Mouse (Mus musculus): ENCODE measurements around the gene Esyt3. TPM values are rescaled to one million over a fixed set of nuclear protein-coding genes. Genes with fewer than 3 reads are reported as not detected.
A peak's percentile ranks its signal among the peaks of the same experiment; 100 is the strongest.

Gene Esyt3
- total RNA-seq, 2 experiments from 2014 or later: 1.8 to 2.2 TPM

DNA sequence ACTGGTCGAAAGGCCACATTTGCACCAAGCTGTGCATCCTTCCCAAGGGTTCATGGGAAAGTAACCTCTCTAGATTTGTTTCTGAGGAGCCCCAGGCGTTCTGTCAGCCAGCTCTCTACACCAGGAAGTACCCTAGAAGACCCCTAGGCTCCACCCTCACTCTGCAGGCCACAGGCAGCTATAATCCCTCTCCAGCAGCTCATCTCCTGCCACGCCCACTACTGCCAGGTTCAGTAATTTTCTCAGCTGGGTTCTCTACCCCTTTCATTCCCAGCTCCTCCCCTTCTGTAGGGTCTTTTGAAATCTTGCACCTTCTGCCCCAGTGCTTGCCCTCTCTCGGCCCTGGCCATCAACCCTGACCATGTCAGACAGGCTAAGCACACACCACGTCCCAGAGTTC is 2.4 kb downstream of the Esyt3 start:
- DNase-seq (ENCODE audit: extremely low spot score in 1 of 2, low spot score in 1 of 2): no peak

DNA sequence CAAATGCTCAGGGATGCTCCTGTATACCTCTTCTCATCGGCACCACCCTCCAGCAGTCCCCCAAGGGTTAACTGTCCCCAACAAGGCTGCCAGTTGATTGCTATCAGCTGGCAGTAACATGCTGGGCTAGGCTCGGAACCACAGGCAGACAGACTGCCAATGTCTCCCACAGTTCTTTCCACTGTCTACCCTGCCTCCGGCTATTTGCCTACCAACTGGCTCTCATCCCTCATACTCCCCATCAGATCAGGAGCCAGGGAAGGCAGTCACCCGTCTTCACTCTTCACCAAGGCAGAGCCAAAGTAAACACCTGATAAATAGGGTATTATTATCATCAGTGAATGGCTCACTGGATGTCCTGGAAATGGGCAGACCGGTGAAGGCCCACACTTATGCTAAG is 3.6 kb downstream of the Esyt3 start:
- DNase-seq (ENCODE audit: extremely low spot score in 1 of 2, low spot score in 1 of 2): no peak

DNA sequence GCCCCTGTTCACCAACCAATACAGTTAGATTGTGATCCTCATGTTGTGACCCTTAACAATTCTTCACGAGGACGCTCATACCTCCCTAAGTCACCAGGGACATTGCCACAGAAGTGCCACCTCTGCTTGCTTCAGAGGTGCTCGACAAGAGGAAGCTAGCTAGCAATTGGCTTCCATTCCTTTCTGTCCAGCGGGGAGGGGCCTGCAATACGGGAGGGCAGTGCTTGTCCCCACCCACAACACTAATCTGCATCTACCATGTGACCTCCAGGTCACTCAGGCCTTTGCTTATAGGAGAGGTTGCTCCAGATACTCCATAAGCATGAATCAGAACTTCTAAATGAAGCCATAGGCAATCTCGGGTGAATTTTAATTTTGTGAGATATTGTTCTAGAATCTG is 5.0 kb downstream of the Esyt3 start:
- no peak for DNase-seq (ENCODE audit: extremely low spot score in 1 of 2, low spot score in 1 of 2)

DNA sequence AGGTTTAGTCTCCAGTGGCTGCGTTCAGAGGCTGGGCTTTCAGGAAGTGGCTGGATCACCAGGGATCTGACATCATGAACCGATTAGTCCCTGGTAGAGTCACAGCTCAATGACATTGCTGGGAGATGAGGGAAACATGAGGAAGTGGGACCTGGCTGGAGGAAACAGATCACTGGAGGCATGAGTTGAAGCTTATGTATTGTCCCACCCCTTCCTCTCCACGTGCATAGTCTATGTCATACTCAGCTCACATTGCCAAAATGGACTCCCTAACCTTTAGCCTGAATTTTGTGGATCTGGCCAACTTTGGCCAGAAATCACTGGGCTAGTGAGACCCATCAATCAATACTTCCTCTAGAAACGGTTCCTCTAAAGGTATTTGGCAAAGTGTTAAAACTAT is 5.4 kb downstream of the Esyt3 start:
- no peak for DNase-seq (ENCODE audit: extremely low spot score in 1 of 2, low spot score in 1 of 2)

- peak; percentile 38 for DNase-seq (ENCODE audit: extremely low spot score in 1 of 2, low spot score in 1 of 2)
Measured at GRCm38 (mm10) chr9:99345351-99345792, 13.0 kb downstream of the Esyt3 start.

- no peak for DNase-seq (ENCODE audit: extremely low spot score in 1 of 2, low spot score in 1 of 2)
Measured at GRCm38 (mm10) chr9:99341600-99341999, 16.8 kb downstream of the Esyt3 start.

GRCm38 (mm10) chr9:99340126-99340525 is 18.2 kb downstream of the Esyt3 start:
- no peak for DNase-seq (ENCODE audit: extremely low spot score in 1 of 2, low spot score in 1 of 2)

DNA sequence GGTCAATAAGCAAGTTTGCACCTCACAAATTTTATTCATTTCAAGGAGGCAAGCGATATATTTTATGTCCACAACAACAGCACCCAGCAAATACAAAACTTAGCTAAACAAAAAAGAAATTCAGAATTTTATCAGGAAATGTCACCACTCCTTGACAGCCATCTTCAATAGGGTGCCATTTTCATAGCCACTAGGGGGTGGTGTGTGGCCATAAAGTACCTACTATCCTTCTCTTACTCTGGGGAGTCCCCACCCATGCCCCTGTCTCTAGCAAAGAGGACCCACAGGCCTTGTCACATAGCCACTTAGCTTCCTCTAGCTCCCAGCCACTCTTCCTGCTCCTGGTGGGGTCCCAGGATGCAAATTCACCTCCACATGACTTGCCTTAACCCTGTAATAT is 19.2 kb downstream of the Esyt3 start:
- no peak for DNase-seq (ENCODE audit: extremely low spot score in 1 of 2, low spot score in 1 of 2)

- no peak for DNase-seq (ENCODE audit: extremely low spot score in 1 of 2, low spot score in 1 of 2)
Measured at GRCm38 (mm10) chr9:99338293-99338692, 20.1 kb downstream of the Esyt3 start.

DNA sequence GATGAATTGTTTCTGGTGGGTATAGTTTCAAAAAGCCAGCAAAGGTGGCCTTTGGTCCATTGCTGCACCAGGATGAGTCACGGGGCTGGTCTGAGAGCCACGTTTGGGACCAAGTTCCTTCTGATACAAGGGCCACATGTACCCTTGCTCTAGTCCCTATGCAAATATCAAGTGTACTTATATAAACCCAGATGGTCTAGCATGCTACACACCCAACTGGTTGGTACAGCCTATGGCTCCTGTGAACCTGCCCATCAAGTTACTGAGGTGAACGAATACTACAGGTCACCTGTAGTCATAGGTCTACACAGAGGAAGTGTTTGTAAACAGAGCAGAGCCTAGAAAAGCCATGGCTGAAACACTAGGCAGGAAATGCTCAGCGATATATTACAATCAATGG is 21.8 kb downstream of the Esyt3 start:
- no peak for DNase-seq (ENCODE audit: extremely low spot score in 1 of 2, low spot score in 1 of 2)

DNA sequence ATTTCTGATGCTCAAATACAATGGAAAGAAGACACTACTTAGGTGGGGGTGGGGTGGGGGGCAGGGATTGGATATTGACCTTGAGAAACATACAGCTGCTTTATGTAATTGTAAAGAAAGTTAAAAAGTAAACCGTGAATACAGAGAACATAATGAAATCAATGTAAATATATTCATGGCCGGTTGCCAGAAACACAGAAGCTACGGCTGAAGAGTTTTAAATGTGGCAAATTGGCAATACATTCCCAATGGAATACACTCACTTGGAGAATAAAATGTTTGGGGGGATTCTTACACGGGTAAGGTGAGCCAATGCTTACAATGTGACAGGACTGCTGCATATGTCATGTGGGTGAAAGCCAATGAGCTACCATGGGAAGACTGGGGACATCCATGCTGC is 31.5 kb downstream of the Esyt3 start:
- no peak for DNase-seq (ENCODE audit: extremely low spot score in 1 of 2, low spot score in 1 of 2)

DNA sequence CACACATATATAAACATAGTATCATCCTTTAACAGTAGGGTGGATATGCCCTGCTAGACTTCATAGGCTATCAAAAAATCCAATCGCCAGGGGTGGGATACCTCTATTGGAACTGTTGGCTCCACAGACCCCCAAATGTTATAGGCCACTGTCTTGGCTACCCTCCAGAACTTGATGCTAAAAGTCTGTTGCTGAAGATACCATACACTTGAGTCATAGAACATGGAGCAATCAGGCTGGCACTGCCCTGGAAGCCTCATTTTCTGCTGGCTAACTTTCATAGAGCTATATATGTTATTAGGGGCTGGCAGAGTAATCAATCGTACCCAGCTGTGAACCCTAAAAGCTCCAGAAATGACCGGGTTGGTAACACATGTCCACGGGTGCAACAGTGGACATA is 32.4 kb downstream of the Esyt3 start:
- DNase-seq (ENCODE audit: extremely low spot score in 1 of 2, low spot score in 1 of 2): no peak

GRCm38 (mm10) chr9:99325208-99325929 is 33.0 kb downstream of the Esyt3 start:
- no peak for DNase-seq (ENCODE audit: extremely low spot score in 1 of 2, low spot score in 1 of 2)

DNA sequence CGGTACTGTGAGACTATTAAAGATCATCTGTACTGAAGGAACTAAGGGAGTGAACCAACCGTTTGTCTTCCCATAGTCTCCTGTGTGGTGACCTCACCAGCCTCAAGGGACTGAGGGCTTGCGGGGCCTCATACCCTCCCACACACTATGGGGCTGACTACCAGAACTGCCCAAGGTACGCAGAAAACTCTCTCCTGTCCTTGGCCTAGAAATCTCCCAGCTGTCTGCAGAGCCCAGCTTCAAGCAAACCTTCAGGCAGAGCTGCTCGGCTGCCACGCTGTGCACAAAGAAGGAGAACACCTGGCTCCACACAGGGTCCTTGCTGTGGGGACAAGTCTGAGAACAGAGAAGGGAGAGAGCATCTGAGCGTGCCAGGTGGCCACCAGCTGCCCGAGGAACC is 38.4 kb downstream of the Esyt3 start:
- DNase-seq (ENCODE audit: extremely low spot score in 1 of 2, low spot score in 1 of 2): no peak

DNA sequence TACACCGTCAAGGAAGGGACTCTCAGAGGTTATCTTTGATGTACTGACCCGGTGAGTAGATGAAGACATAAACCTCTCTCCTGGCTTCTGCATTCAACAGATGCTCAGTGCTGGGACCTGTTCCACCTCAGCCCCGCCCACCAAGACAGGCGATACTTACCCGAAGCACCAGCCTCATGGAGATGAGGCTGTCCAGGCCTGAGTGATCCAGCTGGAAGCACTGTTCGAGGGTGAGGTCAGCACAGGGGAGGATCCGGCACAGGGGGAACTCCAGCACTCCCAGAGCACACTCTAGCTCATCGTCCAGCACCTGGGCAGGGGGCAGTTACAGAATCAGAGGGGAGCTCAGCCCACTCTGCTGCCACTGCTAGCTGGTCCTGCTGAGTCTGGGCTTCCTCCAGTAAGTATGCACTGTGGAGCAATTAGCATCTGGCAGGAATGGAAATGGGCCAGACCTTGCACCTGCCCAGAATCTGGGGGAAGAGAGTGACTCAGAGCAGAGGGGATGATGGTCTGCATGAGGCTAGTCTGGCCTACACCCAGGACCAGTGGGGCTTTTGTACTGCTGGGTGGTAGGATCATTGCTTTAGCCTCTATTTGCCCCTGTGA is 38.9 kb downstream of the Esyt3 start:
- no peak for DNase-seq (ENCODE audit: extremely low spot score in 1 of 2, low spot score in 1 of 2)

DNA sequence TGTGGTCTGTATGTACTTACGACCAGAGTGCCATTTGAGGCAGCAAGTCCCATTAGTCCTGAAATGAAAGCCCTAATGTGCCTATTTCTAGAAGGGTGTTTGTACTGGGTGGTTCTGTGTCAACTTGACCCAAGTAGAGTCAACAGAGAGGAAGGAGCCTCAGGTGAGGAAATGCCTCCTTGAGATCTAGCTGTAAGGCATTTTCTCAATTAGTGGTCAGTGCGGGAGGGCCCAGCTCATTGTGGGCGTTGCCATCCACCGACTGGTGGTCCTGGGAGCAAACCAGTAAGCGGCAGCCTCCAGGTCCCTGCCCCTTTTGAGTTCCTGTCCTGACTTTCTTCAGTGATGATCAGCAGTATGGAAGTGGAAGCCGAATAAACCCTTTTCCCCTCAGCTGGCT is 52.1 kb downstream of the Esyt3 start:
- DNase-seq (ENCODE audit: extremely low spot score in 1 of 2, low spot score in 1 of 2): no peak

DNA sequence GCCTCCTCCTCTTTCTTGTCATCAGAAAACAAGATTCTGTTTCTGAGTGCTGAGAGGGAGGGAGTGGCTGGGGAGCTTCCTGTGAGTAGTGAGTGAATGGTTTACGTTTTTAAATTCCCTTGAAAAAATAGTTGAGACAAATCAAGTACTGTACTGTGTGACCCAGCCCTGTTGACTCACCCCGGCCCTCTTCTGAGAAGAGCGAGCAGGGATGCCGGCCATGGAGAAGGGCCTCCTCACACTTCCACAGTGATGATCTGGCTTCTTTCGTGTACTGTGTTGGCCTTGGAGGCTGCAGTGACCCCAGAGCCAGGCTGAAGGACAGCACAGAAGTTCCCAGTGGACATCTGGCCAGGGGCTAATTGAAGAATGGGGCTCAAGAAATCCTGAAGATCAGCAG is 54.1 kb downstream of the Esyt3 start:
- no peak for DNase-seq (ENCODE audit: extremely low spot score in 1 of 2, low spot score in 1 of 2)

Other genes with a start within 250 kb of the Esyt3 start
- 10 to 100 TPM; 25.3 to 26.7 TPM for gene Pik3cb, start 217.9 kb downstream of the Esyt3 start, total RNA-seq (2021)
- gene Faiml, start 121.3 kb downstream of the Esyt3 start, total RNA-seq (2021): not detected
- 10 to 100 TPM; 15.8 to 29.3 TPM for gene Cep70, start 115.2 kb downstream of the Esyt3 start, total RNA-seq (2021)
- 100 to 1,000 TPM; 134 to 138 TPM for gene Mras, start 78.8 kb upstream of the Esyt3 start, total RNA-seq (2021)
- gene Nme9, start 92.9 kb upstream of the Esyt3 start, total RNA-seq (2021): under 1 TPM; 0.30 to 0.56 TPM
- gene Armc8, start 210.3 kb upstream of the Esyt3 start, total RNA-seq (2021): 10 to 100 TPM; 50.8 to 57.2 TPM
- gene Dbr1, start 217.2 kb upstream of the Esyt3 start, total RNA-seq (2021): 10 to 100 TPM; 13.5 to 14.3 TPM

All from layer of hippocampus, postnatal 25 days (tissue).